Mouse (Mus musculus) layer of hippocampus, postnatal 10 days (tissue): Measurements from ENCODE around the gene Ntmt1. TPM values are rescaled to one million over a fixed set of nuclear protein-coding genes. Genes with fewer than 3 reads are reported as not detected.

Experiments used
- DNase-seq, 2 experiments: peaks; one replicate each; pipeline ENCODE4 v3.0.0; 2021; ENCODE audit warnings: low spot score in 2 of 2
- total RNA-seq, 2 experiments: library from RNA; stranded (reverse); gene quantifications; 2 replicates each; pipeline ENCODE4 v1.2.3; 2021

The Ntmt1 gene
- total RNA-seq, 2 experiments from 2014 or later, result 44.9 to 57.7 TPM

- peak; percentile 67 to 79 for DNase-seq
Observed at GRCm38 (mm10) chr2:30783346-30783745, 24.3 kb upstream of the Ntmt1 start.

DNA sequence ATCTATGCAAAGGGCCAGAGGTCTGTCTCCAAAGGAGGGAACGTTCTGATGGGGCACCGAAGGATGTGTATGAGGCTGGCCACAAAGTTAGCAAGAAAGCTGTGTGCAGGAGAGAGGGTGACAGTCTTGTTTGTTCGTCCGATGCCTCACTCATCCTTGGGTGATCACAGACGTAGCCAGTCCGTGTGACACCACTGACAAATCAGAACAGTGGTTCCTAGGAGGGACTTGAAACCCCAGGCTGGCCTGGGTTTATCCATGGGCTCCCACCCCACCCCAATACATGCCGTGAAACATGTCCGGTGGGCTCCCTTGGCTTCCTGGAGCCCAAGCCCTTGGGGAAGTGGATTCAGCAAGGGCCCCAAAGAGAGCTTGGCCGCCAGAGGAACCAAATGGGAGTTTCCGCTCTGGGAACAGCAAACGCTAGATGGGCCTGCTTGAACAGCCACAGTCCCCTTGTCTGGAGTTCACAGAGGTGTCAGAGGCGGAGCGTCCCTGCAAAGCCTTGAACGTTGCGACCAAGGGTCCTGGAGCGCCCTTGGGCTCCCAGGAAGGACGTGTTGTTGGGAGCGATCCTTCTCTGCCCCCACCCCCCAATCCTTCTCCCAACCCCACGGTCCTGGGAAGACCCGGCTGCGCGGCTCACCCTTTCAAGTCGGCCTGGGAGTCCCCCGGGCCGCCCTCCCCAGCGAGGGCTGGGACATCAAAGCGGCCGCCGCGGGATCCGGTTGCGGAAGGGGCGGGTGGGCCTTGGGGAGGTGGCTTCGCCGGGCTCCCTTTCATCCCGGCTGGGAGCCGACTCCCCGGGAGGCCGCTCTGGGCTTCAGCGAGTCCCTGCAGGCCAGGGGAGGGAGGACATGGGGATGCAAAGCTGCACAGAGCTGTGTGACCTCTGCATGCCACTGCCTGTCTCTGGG is 23.3 kb upstream of the Ntmt1 start:
- no peak for DNase-seq

- DNase-seq, result no peak
Observed at GRCm38 (mm10) chr2:30787466-30787865, 20.2 kb upstream of the Ntmt1 start.

DNA sequence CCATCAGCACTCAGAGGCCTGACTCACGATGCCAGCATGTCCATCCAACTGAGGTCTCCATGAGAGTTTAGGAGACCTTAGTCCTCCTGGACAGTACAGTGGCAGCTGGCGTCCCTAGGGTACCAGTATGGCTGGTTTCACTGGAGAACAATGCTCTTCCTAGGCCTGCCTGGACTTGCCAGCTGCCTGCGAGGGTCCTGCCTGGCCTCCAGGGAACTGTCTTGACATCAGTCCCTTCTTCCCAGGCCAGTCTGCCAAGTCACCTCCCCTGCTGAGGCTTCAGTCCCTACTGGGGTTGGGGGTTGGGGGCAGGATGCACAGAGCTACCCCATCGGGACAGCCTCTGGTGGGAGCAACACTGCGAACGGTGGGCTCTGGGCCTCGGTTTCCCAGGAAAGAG is 15.6 kb upstream of the Ntmt1 start:
- no peak for DNase-seq

DNA sequence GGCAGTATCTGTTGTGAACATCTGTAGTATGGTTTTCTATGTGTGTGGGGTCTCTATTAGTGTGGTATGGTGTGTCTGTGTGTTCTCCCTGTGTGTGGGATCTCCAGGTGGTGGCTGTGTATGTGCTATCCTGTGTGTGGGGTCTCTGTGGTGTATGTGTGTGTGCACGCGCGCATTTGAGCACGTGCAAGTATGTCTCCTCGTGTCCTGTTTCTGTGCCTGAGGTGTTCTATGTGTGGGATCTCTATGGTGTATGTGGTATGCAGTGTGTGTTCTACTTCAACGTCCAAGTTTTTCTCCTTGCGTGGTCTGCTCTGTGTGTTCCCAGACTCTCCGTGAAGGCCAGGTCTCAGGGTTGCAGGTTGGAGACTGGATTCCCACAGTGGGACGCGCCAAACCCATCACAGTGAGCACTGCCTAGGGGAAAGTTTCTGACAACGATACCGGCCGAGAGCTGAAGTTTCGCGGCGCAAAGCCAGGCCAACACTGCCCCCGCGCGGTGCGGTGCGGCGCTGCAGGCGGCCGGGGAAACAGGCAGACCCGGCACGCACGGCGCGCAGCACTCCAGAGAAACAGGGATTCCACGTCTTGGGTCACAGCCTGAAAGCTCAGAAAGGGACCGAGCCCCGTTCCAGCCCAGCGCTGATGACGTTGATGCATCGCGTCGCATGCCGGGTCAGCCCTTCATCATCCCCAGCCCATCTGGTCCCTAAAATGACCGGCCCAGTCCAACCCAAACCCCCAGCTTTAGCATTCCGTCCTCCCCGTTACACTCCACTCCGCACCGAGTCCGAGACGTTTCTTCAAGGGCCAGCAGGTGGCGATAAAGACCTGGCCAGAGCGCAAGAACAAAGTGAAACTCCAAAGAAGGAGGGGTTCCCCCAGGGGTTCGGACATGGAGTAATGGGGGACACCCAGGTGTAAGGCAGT is 13.2 kb upstream of the Ntmt1 start:
- peak; percentile 99 for DNase-seq

- DNase-seq, result no peak
Observed at GRCm38 (mm10) chr2:30795271-30795888, 12.2 kb upstream of the Ntmt1 start.

GRCm38 (mm10) chr2:30795889-30796275 is 11.7 kb upstream of the Ntmt1 start:
- DNase-seq, result peak; percentile 28 to 35

DNA sequence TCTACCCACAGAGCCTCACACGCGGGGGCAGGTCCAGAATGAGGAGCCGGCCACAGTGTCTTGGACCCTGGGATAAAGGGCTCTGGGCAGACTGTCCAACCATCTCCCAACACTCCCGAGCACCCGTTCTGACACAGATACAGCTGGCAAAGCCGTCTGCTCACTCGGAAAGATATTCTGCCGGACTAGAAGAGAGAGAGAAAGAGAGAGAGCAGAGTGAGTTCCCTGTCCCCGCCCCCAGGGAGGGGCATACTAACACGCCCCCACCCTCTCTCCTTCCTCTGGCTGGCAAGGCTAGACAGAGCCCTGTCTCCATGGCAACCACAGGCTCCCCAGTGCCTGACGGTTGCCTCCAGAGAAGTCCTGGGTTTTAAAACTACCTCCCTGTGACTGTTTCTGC is 11.2 kb upstream of the Ntmt1 start:
- peak; percentile 75 to 85 for DNase-seq

DNA sequence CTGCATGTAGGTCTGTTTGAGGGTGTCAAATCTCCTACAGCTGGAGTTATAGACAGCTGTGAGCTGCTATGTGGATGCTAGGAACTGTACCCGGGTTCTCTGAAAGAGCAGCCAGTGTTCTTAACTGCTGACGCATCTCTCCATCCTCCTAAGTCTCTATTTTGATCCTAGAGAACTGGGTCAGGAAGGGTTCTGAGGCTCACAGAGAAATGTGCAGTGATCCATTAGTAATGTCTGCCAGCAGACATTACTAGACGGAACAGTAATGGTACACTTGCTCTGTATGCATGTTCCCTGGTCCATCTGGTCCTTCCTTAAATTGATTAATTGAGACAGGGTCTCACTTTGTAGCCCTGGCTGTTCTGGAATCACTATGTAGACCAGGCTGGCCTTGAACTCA is 8.2 kb upstream of the Ntmt1 start:
- DNase-seq, result no peak

- DNase-seq, result no peak
Observed at GRCm38 (mm10) chr2:30800671-30801066, 7.0 kb upstream of the Ntmt1 start.

DNA sequence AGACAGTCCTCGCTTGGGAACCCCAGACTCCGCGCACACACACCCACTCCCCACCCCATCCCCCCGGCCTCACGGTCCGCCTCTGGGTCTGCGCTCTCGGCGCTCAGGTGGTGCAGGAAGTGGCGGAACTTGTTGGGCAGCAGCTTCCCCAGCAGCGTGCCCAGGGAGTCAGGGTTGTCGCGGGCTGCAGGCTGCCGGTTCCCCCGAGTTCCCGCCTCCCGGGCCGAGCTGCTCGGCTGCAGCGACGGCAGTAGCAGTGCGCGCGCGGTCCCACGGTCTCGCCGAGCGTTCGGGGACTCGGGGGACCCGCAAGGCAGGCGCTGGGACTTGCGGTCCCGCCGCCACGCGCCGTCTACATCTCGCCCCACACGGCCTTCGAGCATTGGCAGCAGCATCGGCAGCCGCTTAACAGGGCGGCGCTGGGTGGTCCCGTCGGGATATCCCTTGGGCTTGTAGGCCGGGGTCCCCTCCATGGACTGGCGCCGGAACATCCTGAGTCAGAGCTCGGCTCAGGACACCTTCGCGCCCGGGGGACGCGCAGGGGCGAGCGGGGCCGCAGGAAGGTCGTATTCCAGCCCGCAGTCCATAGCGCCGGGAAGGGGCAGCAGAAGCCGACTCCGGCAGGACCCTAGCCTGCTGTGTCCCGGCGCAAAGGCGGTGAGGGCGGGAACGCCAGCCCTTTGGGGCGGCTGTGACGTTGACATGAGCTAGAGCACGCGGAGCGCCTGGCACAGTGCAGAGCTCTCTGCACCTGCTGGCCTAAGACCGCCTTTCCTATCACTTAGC is 6.4 kb upstream of the Ntmt1 start:
- DNase-seq, result peak in 1 of 2 experiments; percentile 42

DNA sequence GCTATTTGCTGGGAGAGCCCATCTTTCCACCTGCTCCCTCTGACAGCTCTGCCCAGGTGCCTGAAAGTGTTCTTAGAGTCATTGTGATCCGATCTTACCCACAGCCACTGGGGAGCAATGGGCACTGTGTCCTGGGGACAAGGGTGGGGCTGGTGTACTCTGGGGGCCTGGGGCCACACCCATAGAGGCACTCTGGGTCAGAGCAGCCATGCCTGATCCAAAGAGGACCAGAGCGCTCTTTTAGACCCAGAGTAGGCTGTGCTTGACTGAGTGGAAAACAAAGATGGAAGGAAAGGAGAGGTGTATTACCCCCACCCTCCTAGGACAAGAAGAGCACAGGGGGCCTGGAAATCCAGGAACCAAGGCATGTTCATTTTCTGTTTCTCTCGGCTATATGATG is 4.0 kb upstream of the Ntmt1 start, which contains the start of gene 1700001O22Rik:
1700001O22Rik (minus strand) TSS at position 58 of the 400 bp plus-strand sequence.
- no peak for DNase-seq

DNA sequence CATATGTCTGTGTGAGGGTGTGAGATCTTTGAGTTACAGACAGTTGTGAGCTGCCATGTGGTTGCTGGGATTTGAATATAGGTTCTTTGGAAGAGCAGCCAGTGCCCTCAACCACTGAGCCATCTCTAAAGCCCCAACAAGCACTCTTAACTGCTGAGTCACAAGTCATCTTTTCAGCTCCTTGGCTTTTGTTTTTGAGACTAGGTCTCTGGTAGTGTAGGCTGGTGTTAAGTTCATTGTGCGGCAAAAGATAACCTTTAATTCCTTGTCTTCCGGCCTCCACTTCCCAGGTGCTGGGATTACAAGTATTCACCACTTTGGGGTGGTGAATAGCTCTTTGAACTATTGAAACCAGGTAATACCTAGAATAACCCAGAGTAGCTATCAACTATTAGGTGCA is 1.6 kb upstream of the Ntmt1 start:
- no peak for DNase-seq

GRCm38 (mm10) chr2:30807147-30807647 is 429 bp upstream of the Ntmt1 start:
- DNase-seq, result no peak

- no peak for DNase-seq
Observed at GRCm38 (mm10) chr2:30808296-30808655, 650 bp downstream of the Ntmt1 start.

GRCm38 (mm10) chr2:30809503-30809902 is 1.9 kb downstream of the Ntmt1 start:
- no peak for DNase-seq

DNA sequence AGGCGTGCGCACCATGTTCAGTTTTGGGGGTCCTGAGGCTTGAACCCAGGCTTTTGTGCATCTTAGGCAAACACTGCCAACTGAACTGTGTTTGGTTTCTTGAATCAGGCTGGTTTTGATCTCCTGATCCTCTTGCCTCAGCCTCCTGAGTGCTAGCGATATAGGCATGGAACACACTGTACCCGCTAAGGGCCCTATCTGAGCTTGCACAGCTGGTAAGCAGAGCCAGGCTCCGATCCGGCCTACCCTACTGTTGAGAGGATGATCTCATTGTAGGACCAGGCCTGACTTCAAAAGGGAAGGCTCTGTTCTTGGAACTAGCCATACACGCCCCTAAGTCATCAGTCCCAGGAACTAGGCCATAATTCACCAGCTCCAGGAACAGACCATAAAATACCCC is 2.9 kb downstream of the Ntmt1 start:
- no peak for DNase-seq

DNA sequence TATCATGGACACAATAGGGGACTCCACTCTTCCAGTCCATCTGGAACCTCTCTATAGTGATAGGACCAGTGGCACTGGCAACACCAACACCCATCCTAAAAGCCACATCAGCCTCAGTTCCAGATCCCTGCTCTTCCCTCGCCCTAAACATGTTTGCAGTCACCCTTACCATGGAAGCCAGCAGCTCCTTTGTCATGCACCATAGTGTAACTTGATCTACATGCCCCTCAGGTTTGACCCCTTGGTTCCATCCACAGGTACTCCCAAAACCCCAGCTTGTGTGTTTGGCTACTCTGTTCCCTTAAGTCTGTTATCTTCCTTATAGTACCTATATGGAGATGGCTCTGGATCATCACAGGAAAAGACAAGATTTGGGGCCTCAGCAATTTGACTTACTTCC is 8.8 kb downstream of the Ntmt1 start:
- DNase-seq, result no peak

DNA sequence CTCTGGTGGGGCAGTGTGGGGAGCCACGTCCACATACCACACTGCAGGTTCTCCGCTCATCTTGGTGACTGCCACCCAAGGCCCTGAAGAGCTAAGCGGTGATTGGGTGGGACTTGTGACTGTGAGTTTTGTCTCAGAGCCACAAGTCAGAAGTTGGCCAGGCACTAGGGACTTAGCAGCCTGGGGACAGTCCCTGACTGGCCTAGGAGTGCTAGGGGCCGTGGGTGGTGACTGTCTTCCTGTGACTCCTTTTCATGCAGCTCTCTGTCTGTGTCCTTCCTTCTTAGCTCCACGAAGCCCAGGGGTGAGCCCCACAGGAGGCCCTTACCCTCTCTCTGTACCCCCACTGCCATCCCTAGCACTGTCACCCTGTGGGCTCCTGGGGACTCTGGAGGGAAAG is 12.2 kb downstream of the Ntmt1 start:
- DNase-seq, result no peak

GRCm38 (mm10) chr2:30821073-30821472 is 13.4 kb downstream of the Ntmt1 start:
- DNase-seq, result no peak

- DNase-seq, result no peak
Observed at GRCm38 (mm10) chr2:30822460-30822859, 14.8 kb downstream of the Ntmt1 start.
